Mouse (Mus musculus) lung, adult 2 months (tissue): ENCODE results near the gene Fscn3.

ENCODE experiments used
- CTCF ChIP-seq: fragments of 200-500 bp; IDR thresholded peaks from 2 replicates; pipeline ENCODE4 v1.5.1; 2011; ENCODE audit warnings: mild to moderate bottlenecking, low read length, control low read depth; ENCODE audit not compliant: insufficient read depth
- POLR2A ChIP-seq: fragments of 200-500 bp; IDR thresholded peaks from 2 replicates; pipeline ENCODE4 v1.6.1; 2011; ENCODE audit warnings: low read depth, mild to moderate bottlenecking, control low read depth, low read length, borderline replicate concordance; ENCODE audit errors: extremely low read depth

DNA sequence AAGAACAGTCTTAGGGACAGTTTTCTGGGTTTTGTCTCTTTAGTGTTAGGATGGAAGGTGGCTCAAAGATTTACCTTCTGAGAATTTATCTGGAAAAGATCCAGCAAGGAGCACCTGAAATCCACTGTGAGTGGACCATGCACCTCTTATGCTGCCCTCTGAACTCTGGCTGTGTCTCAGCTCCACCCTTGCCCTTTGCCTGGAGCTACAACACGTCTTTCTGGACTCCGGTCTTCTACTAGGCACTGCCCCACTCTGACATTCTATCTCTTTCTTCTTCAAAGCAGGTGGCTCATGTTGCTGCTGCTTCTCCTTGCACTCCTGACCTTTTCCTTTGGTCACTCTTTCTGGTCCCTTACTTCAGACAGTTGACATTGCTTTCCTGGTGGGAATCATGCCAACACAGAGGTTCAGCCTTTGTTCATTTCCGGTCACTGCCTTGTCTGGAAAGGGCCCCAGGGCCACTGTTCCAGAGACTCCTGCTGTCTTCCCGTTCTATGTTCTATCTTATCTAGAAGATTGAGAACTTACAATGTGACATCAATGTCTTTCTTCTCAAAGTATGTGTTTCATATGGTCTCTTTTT is 42.5 kb downstream of the Fscn3 start:
- TF ChIP-seq CTCF (no peak), POLR2A (no peak)
